Mouse (Mus musculus): Measurements from ENCODE around the gene Trpv4. TPM values are rescaled to one million over a fixed set of nuclear protein-coding genes. Genes with fewer than 3 reads are reported as not detected.

Gene Trpv4
- polyA plus RNA-seq, 1 experiment from 2014 or later, result 0.75 TPM

GRCm38 (mm10) chr5:114597222-114597621, 61.0 kb downstream of the Trpv4 start:
- Histone ChIP-seq H3K4me1 (replicated peaks; ENCODE audit: control insufficient read depth, insufficient read depth, low read length) (peaks cover 32% of the 10 kb centered on the region), H3K9ac (replicated peaks; ENCODE audit: low read depth, low read length) (no peak overlapping the region), H3K36me3 (ENCODE audit: control insufficient read depth, insufficient read depth) (no peaks in the 10 kb centered on the region), H3K4me3 (replicated peaks; ENCODE audit: low read length) (no peak overlapping the region), H3K27me3 (replicated peaks; ENCODE audit: control insufficient read depth, insufficient read depth, low read length) (peaks cover 3% of the 10 kb centered on the region; the same call in 1 of the 2 replicates), H3K9me3 (ENCODE audit: control insufficient read depth, low read length) (no peaks in the 10 kb centered on the region), H3K27ac (ENCODE audit: low read length) (no peak overlapping the region), H3K4me2 (ENCODE audit: low read length) (no peak overlapping the region)
- 40% methylated on average over 8 of the region's 8 CpGs for WGBS
- no peak for ATAC-seq

- Histone ChIP-seq H3K27me3 (replicated peaks; ENCODE audit: control insufficient read depth, insufficient read depth, low read length) (peaks cover 4% of the 10 kb centered on the region; the same call in 1 of the 2 replicates), H3K4me2 (ENCODE audit: low read length) (no peak overlapping the region), H3K4me1 (replicated peaks; ENCODE audit: control insufficient read depth, insufficient read depth, low read length) (peaks cover 37% of the 10 kb centered on the region), H3K9me3 (ENCODE audit: control insufficient read depth, low read length) (no peaks in the 10 kb centered on the region), H3K27ac (ENCODE audit: low read length) (no peak overlapping the region), H3K9ac (replicated peaks; ENCODE audit: low read depth, low read length) (no peak overlapping the region), H3K36me3 (ENCODE audit: control insufficient read depth, insufficient read depth) (no peaks in the 10 kb centered on the region), H3K4me3 (replicated peaks; ENCODE audit: low read length) (no peak overlapping the region)
- no peak for ATAC-seq
- 53% methylated on average over 10 of the region's 10 CpGs for WGBS
These were observed 61.6 kb downstream of the Trpv4 start for GRCm38 (mm10) chr5:114596604-114597003.

- Histone ChIP-seq H3K36me3 (ENCODE audit: control insufficient read depth, insufficient read depth) (no peaks in the 10 kb centered on the region), H3K9ac (replicated peaks; ENCODE audit: low read depth, low read length) (no peak overlapping the region), H3K4me1 (replicated peaks; ENCODE audit: control insufficient read depth, insufficient read depth, low read length) (peaks cover 55% of the 10 kb centered on the region), H3K9me3 (ENCODE audit: control insufficient read depth, low read length) (no peaks in the 10 kb centered on the region), H3K27me3 (replicated peaks; ENCODE audit: control insufficient read depth, insufficient read depth, low read length) (peaks cover 10% of the 10 kb centered on the region), H3K4me2 (ENCODE audit: low read length) (no peak overlapping the region), H3K4me3 (replicated peaks; ENCODE audit: low read length) (no peak overlapping the region), H3K27ac (ENCODE audit: low read length) (no peak overlapping the region)
- WGBS, result 86% methylated on average over 15 of the region's 15 CpGs
- ATAC-seq, result no peak
These were observed 63.4 kb downstream of the Trpv4 start for GRCm38 (mm10) chr5:114594741-114595241.

- 82% methylated on average over 5 of the region's 5 CpGs for WGBS
- H3K4me3 ChIP-seq (replicated peaks; ENCODE audit: low read length), result no peak overlapping the region
- H3K27ac ChIP-seq (ENCODE audit: low read length), result no peak overlapping the region
- H3K4me2 ChIP-seq (ENCODE audit: low read length), result no peak overlapping the region
- H3K27me3 ChIP-seq (replicated peaks; ENCODE audit: control insufficient read depth, insufficient read depth, low read length), result peaks cover 10% of the 10 kb centered on the region
- no peaks in the 10 kb centered on the region for H3K9me3 ChIP-seq (ENCODE audit: control insufficient read depth, low read length)
- H3K36me3 ChIP-seq (ENCODE audit: control insufficient read depth, insufficient read depth), result no peaks in the 10 kb centered on the region
- H3K9ac ChIP-seq (replicated peaks; ENCODE audit: low read depth, low read length), result no peak overlapping the region
- peaks cover 64% of the 10 kb centered on the region for H3K4me1 ChIP-seq (replicated peaks; ENCODE audit: control insufficient read depth, insufficient read depth, low read length)
- no peak for ATAC-seq
These were observed 64.3 kb downstream of the Trpv4 start for GRCm38 (mm10) chr5:114593949-114594348.

- WGBS, result 31% methylated on average over 12 of the region's 12 CpGs
- peak overlapping the region; percentile 10; the same call in 1 of the 2 replicates for H3K4me2 ChIP-seq (ENCODE audit: low read length)
- peak overlapping the region; percentile 54 for H3K27ac ChIP-seq (ENCODE audit: low read length)
- no peak overlapping the region for H3K9ac ChIP-seq (replicated peaks; ENCODE audit: low read depth, low read length)
- H3K4me1 ChIP-seq (replicated peaks; ENCODE audit: control insufficient read depth, insufficient read depth, low read length), result peaks cover 70% of the 10 kb centered on the region
- no peak overlapping the region for H3K4me3 ChIP-seq (replicated peaks; ENCODE audit: low read length)
- H3K36me3 ChIP-seq (ENCODE audit: control insufficient read depth, insufficient read depth), result no peaks in the 10 kb centered on the region
- peaks cover 10% of the 10 kb centered on the region for H3K27me3 ChIP-seq (replicated peaks; ENCODE audit: control insufficient read depth, insufficient read depth, low read length)
- H3K9me3 ChIP-seq (ENCODE audit: control insufficient read depth, low read length), result no peaks in the 10 kb centered on the region
- ATAC-seq, result 0 out of 2 replicates have a peak, but pooled peaks have one; percentile 5
These were observed 64.9 kb downstream of the Trpv4 start for GRCm38 (mm10) chr5:114593161-114593821.

- peaks cover 71% of the 10 kb centered on the region for H3K4me1 ChIP-seq (replicated peaks; ENCODE audit: control insufficient read depth, insufficient read depth, low read length)
- ATAC-seq, result no peak
- no peaks in the 10 kb centered on the region for H3K9me3 ChIP-seq (ENCODE audit: control insufficient read depth, low read length)
- H3K4me2 ChIP-seq (ENCODE audit: low read length), result no peak overlapping the region; the same call in 1 of the 2 replicates
- H3K36me3 ChIP-seq (ENCODE audit: control insufficient read depth, insufficient read depth), result no peaks in the 10 kb centered on the region
- 30% methylated on average over 19 of the region's 19 CpGs for WGBS
- H3K4me3 ChIP-seq (replicated peaks; ENCODE audit: low read length), result no peak overlapping the region
- H3K27me3 ChIP-seq (replicated peaks; ENCODE audit: control insufficient read depth, insufficient read depth, low read length), result peaks cover 12% of the 10 kb centered on the region
- H3K27ac ChIP-seq (ENCODE audit: low read length), result peak overlapping the region; percentile 56
- H3K9ac ChIP-seq (replicated peaks; ENCODE audit: low read depth, low read length), result no peak overlapping the region
These were observed 65.6 kb downstream of the Trpv4 start for GRCm38 (mm10) chr5:114592463-114593160.

GRCm38 (mm10) chr5:114591151-114591561, 67.1 kb downstream of the Trpv4 start:
- Histone ChIP-seq H3K9ac (replicated peaks; ENCODE audit: low read depth, low read length) (peak overlapping the region; percentile 16; the same call in 1 of the 2 replicates), H3K27ac (ENCODE audit: low read length) (no peak overlapping the region)
- no peak for ATAC-seq

GRCm38 (mm10) chr5:114590043-114590913, 67.9 kb downstream of the Trpv4 start:
- Histone ChIP-seq H3K27ac (ENCODE audit: low read length) (0 out of 2 replicates have a peak overlapping the region, but pooled peaks have one; percentile 11), H3K9me3 (ENCODE audit: control insufficient read depth, low read length) (no peaks in the 10 kb centered on the region), H3K36me3 (ENCODE audit: control insufficient read depth, insufficient read depth) (no peaks in the 10 kb centered on the region), H3K4me3 (replicated peaks; ENCODE audit: low read length) (no peak overlapping the region), H3K9ac (replicated peaks; ENCODE audit: low read depth, low read length) (no peak overlapping the region), H3K4me1 (replicated peaks; ENCODE audit: control insufficient read depth, insufficient read depth, low read length) (peaks cover 71% of the 10 kb centered on the region), H3K27me3 (replicated peaks; ENCODE audit: control insufficient read depth, insufficient read depth, low read length) (peaks cover 30% of the 10 kb centered on the region), H3K4me2 (ENCODE audit: low read length) (no peak overlapping the region)
- ATAC-seq, result no peak
- 80% methylated on average over 17 of the region's 17 CpGs for WGBS

More at GRCm38 (mm10) chr5:114591151-114591561, 67.1 kb downstream of the Trpv4 start:
- Histone ChIP-seq H3K4me1 (replicated peaks; ENCODE audit: control insufficient read depth, insufficient read depth, low read length) (peaks cover 63% of the 10 kb centered on the region), H3K4me2 (ENCODE audit: low read length) (no peak overlapping the region; the same call in 1 of the 2 replicates), H3K9me3 (ENCODE audit: control insufficient read depth, low read length) (no peaks in the 10 kb centered on the region), H3K4me3 (replicated peaks; ENCODE audit: low read length) (no peak overlapping the region), H3K27me3 (replicated peaks; ENCODE audit: control insufficient read depth, insufficient read depth, low read length) (peaks cover 21% of the 10 kb centered on the region), H3K36me3 (ENCODE audit: control insufficient read depth, insufficient read depth) (no peaks in the 10 kb centered on the region)
- WGBS, result 32% methylated on average over 15 of the region's 15 CpGs
